Mouse (Mus musculus): Measurements from ENCODE around the gene Lypd6b. TPM values are rescaled to one million over a fixed set of nuclear protein-coding genes. Genes with fewer than 3 reads are reported as not detected.

Lypd6b gene
- 1 to 10 TPM; 3.9 to 4.0 TPM for total RNA-seq (2021)
- long read RNA-seq, experiment 1, partial matches to known transcripts = 1 of 5 reads
- long read RNA-seq, experiment 1, other reads (novel, unspliced or antisense) = 4 of 5 reads
- long read RNA-seq, experiment 2, partial matches to known transcripts = 0 of 4 reads
- long read RNA-seq, experiment 2, other reads (novel, unspliced or antisense) = 4 of 4 reads

GRCm38 (mm10) chr2:49787376-49788050 lies at the start of gene Lypd6b:
Gene Lypd6b (plus strand): TSS chr2:49787688.
- TF ChIP-seq CTCF (conservative IDR thresholded peaks at IDR 0.05) = no peak
- Histone ChIP-seq H3K4me3 (peak within 1 kb of the TSS; percentile 61), H3K27ac (no peak within 1 kb of the TSS)
- DNase-seq (ENCODE audit: low spot score in 2 of 2) = no peak

GRCm38 (mm10) chr2:49739046-49739445 lies 48.4 kb upstream of the Lypd6b start:
- no peak for DNase-seq (ENCODE audit: low spot score in 2 of 2)
- no peak overlapping the region for H3K4me3 ChIP-seq
- TF ChIP-seq CTCF (conservative IDR thresholded peaks at IDR 0.05) = no peak
- H3K27ac ChIP-seq = peak overlapping the region; percentile 36; the same call in 1 of the 2 replicates

- DNase-seq (ENCODE audit: low spot score in 2 of 2) = no peak
Measured at GRCm38 (mm10) chr2:49741026-49741425, 46.5 kb upstream of the Lypd6b start.

GRCm38 (mm10) chr2:49741895-49742734 lies 45.4 kb upstream of the Lypd6b start:
- TF ChIP-seq CTCF (conservative IDR thresholded peaks at IDR 0.05) = no peak
- H3K4me3 ChIP-seq = no peak overlapping the region
- peak overlapping the region; percentile 80 for H3K27ac ChIP-seq
- peak; percentile 65 to 77 for DNase-seq (ENCODE audit: low spot score in 2 of 2)

More at GRCm38 (mm10) chr2:49741026-49741425, 46.5 kb upstream of the Lypd6b start:
- H3K27ac ChIP-seq = peak overlapping the region; percentile 80
- H3K4me3 ChIP-seq = no peak overlapping the region
- TF ChIP-seq CTCF (conservative IDR thresholded peaks at IDR 0.05) = no peak

- Histone ChIP-seq H3K4me3 (no peak overlapping the region), H3K27ac (peak overlapping the region; percentile 80)
- no peak for DNase-seq (ENCODE audit: low spot score in 2 of 2)
- no peak for TF ChIP-seq CTCF (conservative IDR thresholded peaks at IDR 0.05)
Measured at GRCm38 (mm10) chr2:49742919-49743318, 44.6 kb upstream of the Lypd6b start.

- no peak for TF ChIP-seq CTCF (conservative IDR thresholded peaks at IDR 0.05)
- DNase-seq (ENCODE audit: low spot score in 2 of 2) = no peak
- no peak overlapping the region for H3K4me3 ChIP-seq
- peak overlapping the region; percentile 80; the same call in 1 of the 2 replicates for H3K27ac ChIP-seq
Measured at GRCm38 (mm10) chr2:49743775-49744174, 43.7 kb upstream of the Lypd6b start.

- TF ChIP-seq CTCF (conservative IDR thresholded peaks at IDR 0.05) = no peak
- DNase-seq (ENCODE audit: low spot score in 2 of 2) = no peak
- H3K4me3 ChIP-seq = no peak overlapping the region
- H3K27ac ChIP-seq = peak overlapping the region; percentile 80; the same call in 1 of the 2 replicates
Measured at GRCm38 (mm10) chr2:49744251-49745093, 43.0 kb upstream of the Lypd6b start.

- DNase-seq (ENCODE audit: low spot score in 2 of 2) = no peak
- Histone ChIP-seq H3K27ac (peak overlapping the region; percentile 80; the same call in 1 of the 2 replicates), H3K4me3 (no peak overlapping the region)
- no peak for TF ChIP-seq CTCF (conservative IDR thresholded peaks at IDR 0.05)
Measured at GRCm38 (mm10) chr2:49745094-49745781, 42.2 kb upstream of the Lypd6b start.

- Histone ChIP-seq H3K4me3 (no peak overlapping the region), H3K27ac (peak overlapping the region; percentile 52; the same call in 1 of the 2 replicates)
- no peak for DNase-seq (ENCODE audit: low spot score in 2 of 2)
- no peak for TF ChIP-seq CTCF (conservative IDR thresholded peaks at IDR 0.05)
Measured at GRCm38 (mm10) chr2:49746947-49747346, 40.5 kb upstream of the Lypd6b start.

GRCm38 (mm10) chr2:49747670-49748069 lies 39.8 kb upstream of the Lypd6b start:
- DNase-seq (ENCODE audit: low spot score in 2 of 2) = no peak
- TF ChIP-seq CTCF (conservative IDR thresholded peaks at IDR 0.05) = no peak
- H3K4me3 ChIP-seq = no peak overlapping the region
- H3K27ac ChIP-seq = peak overlapping the region; percentile 52; the same call in 1 of the 2 replicates

GRCm38 (mm10) chr2:49748628-49749342 lies 38.7 kb upstream of the Lypd6b start:
- peak; percentile 82 for TF ChIP-seq CTCF (conservative IDR thresholded peaks at IDR 0.05)
- H3K4me3 ChIP-seq = no peak overlapping the region
- DNase-seq (ENCODE audit: low spot score in 2 of 2) = peak in 1 of 2 experiments; percentile 68
- H3K27ac ChIP-seq = peak overlapping the region; percentile 52
